Mouse (Mus musculus): ENCODE data around the gene G3bp1.

G3bp1 gene

GRCm38 (mm10) chr11:55469048-55469843, at the start of gene G3bp1:
Gene G3bp1, plus strand, starts transcription at chr11:55469685.
- peak; percentile 99 to 100 for DNase-seq

GRCm38 (mm10) chr11:55422978-55423377, 46.5 kb upstream of the G3bp1 start, which contains the start of gene Sparc:
Gene Sparc, minus strand, starts transcription at chr11:55423183.
- DNase-seq = no peak

GRCm38 (mm10) chr11:55423756-55424155, 45.7 kb upstream of the G3bp1 start:
- DNase-seq = peak; percentile 89 to 91

- peak; percentile 39 to 45 for DNase-seq
Measured at GRCm38 (mm10) chr11:55424746-55425360, 44.6 kb upstream of the G3bp1 start.

- peak; percentile 98 to 99 for DNase-seq
Measured at GRCm38 (mm10) chr11:55428186-55429012, 41.1 kb upstream of the G3bp1 start.

GRCm38 (mm10) chr11:55429973-55430372, 39.5 kb upstream of the G3bp1 start:
- DNase-seq = no peak

GRCm38 (mm10) chr11:55432981-55433380, 36.5 kb upstream of the G3bp1 start:
- no peak for DNase-seq

GRCm38 (mm10) chr11:55436089-55436488, 33.4 kb upstream of the G3bp1 start:
- DNase-seq = no peak

GRCm38 (mm10) chr11:55438031-55438430, 31.5 kb upstream of the G3bp1 start:
- peak; percentile 54 to 71 for DNase-seq

- DNase-seq = no peak
Measured at GRCm38 (mm10) chr11:55439718-55440117, 29.8 kb upstream of the G3bp1 start.

GRCm38 (mm10) chr11:55444772-55445171, 24.7 kb upstream of the G3bp1 start:
- DNase-seq = peak; percentile 73 to 94

GRCm38 (mm10) chr11:55446579-55446978, 22.9 kb upstream of the G3bp1 start:
- peak; percentile 90 for DNase-seq

GRCm38 (mm10) chr11:55449531-55449930, 20.0 kb upstream of the G3bp1 start:
- DNase-seq = no peak

- no peak for DNase-seq
Measured at GRCm38 (mm10) chr11:55450311-55450710, 19.2 kb upstream of the G3bp1 start.

GRCm38 (mm10) chr11:55453640-55454039, 15.8 kb upstream of the G3bp1 start:
- DNase-seq = no peak

- DNase-seq = no peak
Measured at GRCm38 (mm10) chr11:55455166-55455565, 14.3 kb upstream of the G3bp1 start.

- no peak for DNase-seq
Measured at GRCm38 (mm10) chr11:55458501-55458900, 11.0 kb upstream of the G3bp1 start.

- peak in 1 of 2 experiments; percentile 15 for DNase-seq
Measured at GRCm38 (mm10) chr11:55459850-55460558, 9.5 kb upstream of the G3bp1 start.

- DNase-seq = peak in 1 of 2 experiments; percentile 43
Measured at GRCm38 (mm10) chr11:55460559-55461018, 8.9 kb upstream of the G3bp1 start.

- peak; percentile 95 to 96 for DNase-seq
Measured at GRCm38 (mm10) chr11:55461019-55461645, 8.4 kb upstream of the G3bp1 start, which contains the start of gene Atox1. Gene Atox1, minus strand, starts transcription at chr11:55461239.

- no peak for DNase-seq
Measured at GRCm38 (mm10) chr11:55462149-55462548, 7.3 kb upstream of the G3bp1 start.

GRCm38 (mm10) chr11:55464707-55465106, 4.8 kb upstream of the G3bp1 start:
- DNase-seq = no peak
